ENCODE assay signal across 24 mouse cellular contexts in the genomic region with DNA sequence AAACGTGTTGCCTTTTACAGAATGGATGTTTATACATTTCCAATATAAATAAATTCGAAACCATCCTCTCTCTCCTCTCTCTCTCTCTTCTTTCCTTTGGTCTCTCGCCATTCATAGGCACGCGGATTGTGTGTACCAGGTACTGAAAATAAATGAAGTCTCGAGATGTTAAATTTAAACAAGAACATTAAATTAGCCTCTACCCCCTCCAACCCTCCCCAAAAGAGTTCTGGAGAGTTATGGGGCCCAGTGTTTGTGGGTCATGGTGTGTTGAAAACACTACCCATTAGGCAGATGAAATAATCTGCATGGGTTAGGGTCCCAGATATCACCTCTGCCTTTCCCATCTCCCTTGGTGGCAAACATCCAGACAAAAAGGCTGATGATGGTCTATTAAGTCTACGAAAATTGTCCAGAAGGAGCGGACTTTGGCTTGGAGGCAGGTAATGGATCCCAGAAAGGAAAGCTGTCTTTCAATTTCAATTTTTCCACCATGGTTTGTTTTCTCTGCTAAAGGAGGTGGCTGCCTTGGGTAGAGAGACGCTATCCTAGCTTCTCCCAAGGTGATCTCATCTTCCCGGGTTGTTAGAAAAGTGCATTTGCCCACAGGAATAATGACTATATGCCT. TPM values are rescaled to one million over a fixed set of nuclear protein-coding genes. Genes with fewer than 3 reads are reported as not detected.
A peak's percentile ranks its signal among the peaks of the same experiment; 100 is the strongest.
DNase-seq lines count a peak whose midpoint lies in the region; ATAC-seq lines count a peak whose summit lies in the region.
"Had no signal": no experiment of that assay in that cellular context is flagged by ENCODE, and none has a peak within 500 bp of the region (broad histone marks: within the 10 kb centered on the region; RNA-seq: fewer than 3 reads in every experiment).

No protein-coding gene starts in this region.

- H3K27me3 ChIP-seq in hindbrain, embryonic 11.5 days (ENCODE audit: control insufficient read depth, insufficient read depth, low read length) = peaks cover 88% of the 10 kb centered on the region
- peaks cover 91% of the 10 kb centered on the region for H3K27me3 ChIP-seq in hindbrain, embryonic 12.5 days
- H3K27me3 ChIP-seq in midbrain, embryonic 14.5 days (ENCODE audit: control insufficient read depth, insufficient read depth, low read length) = peaks cover 91% of the 10 kb centered on the region
- H3K27me3 ChIP-seq in midbrain, embryonic 10.5 days (ENCODE audit: low read depth, poor library complexity, severe bottlenecking) = peaks cover 99% of the 10 kb centered on the region
- H3K27me3 ChIP-seq in kidney, embryonic 16.5 days (ENCODE audit: insufficient read depth, low read length) = peaks cover 96% of the 10 kb centered on the region
- H3K27me3 ChIP-seq: Patski had no signal

- ATAC-seq in hindbrain, embryonic 11.5 days (ENCODE audit: low FRiP score) = no peak
- no peak for ATAC-seq in hindbrain, embryonic 12.5 days (ENCODE audit: low FRiP score)
- no peak for ATAC-seq in midbrain, embryonic 14.5 days (ENCODE audit: low FRiP score, low TSS enrichment)
- no peak for ATAC-seq in kidney, embryonic 16.5 days (ENCODE audit: low FRiP score, low TSS enrichment)
- no peak for ATAC-seq in granulocyte monocyte progenitor cell, adult 5-6 weeks (replicated peaks; ENCODE audit: poor library complexity, severe bottlenecking)
- ATAC-seq: activated CD4-positive, CD25-positive, alpha-beta regulatory T cell, adult 4 months; liver, embryonic 12.5 days; Patski had no signal

- 19% methylated on average over 10 of the region's 10 CpGs for WGBS in hindbrain, embryonic 11.5 days
- WGBS in hindbrain, embryonic 12.5 days = 13% methylated on average over 10 of the region's 10 CpGs
- 12% methylated on average over 10 of the region's 10 CpGs for WGBS in midbrain, embryonic 14.5 days
- 15% methylated on average over 10 of the region's 10 CpGs for WGBS in midbrain, embryonic 10.5 days
- 14% methylated on average over 10 of the region's 10 CpGs for WGBS in kidney, embryonic 16.5 days

- H3K4me2 ChIP-seq in hindbrain, embryonic 11.5 days (replicated peaks; ENCODE audit: low read depth, low read length) = no peak overlapping the region
- H3K4me2 ChIP-seq in hindbrain, embryonic 12.5 days (replicated peaks) = no peak overlapping the region
- no peak overlapping the region for H3K4me2 ChIP-seq in midbrain, embryonic 14.5 days (ENCODE audit: low read length)
- no peak overlapping the region for H3K4me2 ChIP-seq in kidney, embryonic 16.5 days (replicated peaks; ENCODE audit: low read depth, low read length)

- 0 out of 2 replicates have a peak overlapping the region, but pooled peaks have one; percentile 2 for H3K4me3 ChIP-seq in hindbrain, embryonic 11.5 days (ENCODE audit: low read depth, low read length)
- H3K4me3 ChIP-seq in hindbrain, embryonic 12.5 days = no peak overlapping the region
- no peak overlapping the region for H3K4me3 ChIP-seq in midbrain, embryonic 14.5 days (replicated peaks; ENCODE audit: low read depth, low read length)
- no peak overlapping the region for H3K4me3 ChIP-seq in midbrain, embryonic 10.5 days
- no peak overlapping the region for H3K4me3 ChIP-seq in kidney, embryonic 16.5 days (ENCODE audit: low read length)
- H3K4me3 ChIP-seq: layer of hippocampus, adult 2 months had no signal

- H3K9ac ChIP-seq in hindbrain, embryonic 11.5 days (ENCODE audit: low read depth, low read length) = no peak overlapping the region
- H3K9ac ChIP-seq in hindbrain, embryonic 12.5 days = no peak overlapping the region
- H3K9ac ChIP-seq in midbrain, embryonic 14.5 days (replicated peaks; ENCODE audit: low read length) = no peak overlapping the region
- H3K9ac ChIP-seq in kidney, embryonic 16.5 days (replicated peaks; ENCODE audit: low read length) = no peak overlapping the region
- H3K9ac ChIP-seq: forebrain, embryonic 12.5 days; heart, embryonic 15.5 days; liver, embryonic 12.5 days; midbrain, embryonic 12.5 days had no signal

- no peaks in the 10 kb centered on the region for H3K36me3 ChIP-seq in hindbrain, embryonic 11.5 days (ENCODE audit: control insufficient read depth, insufficient read depth, low read length)
- no peaks in the 10 kb centered on the region for H3K36me3 ChIP-seq in hindbrain, embryonic 12.5 days
- H3K36me3 ChIP-seq in midbrain, embryonic 14.5 days (ENCODE audit: control insufficient read depth, insufficient read depth, low read length) = no peaks in the 10 kb centered on the region
- H3K36me3 ChIP-seq in midbrain, embryonic 10.5 days = no peaks in the 10 kb centered on the region
- H3K36me3 ChIP-seq in kidney, embryonic 16.5 days (ENCODE audit: insufficient read depth, low read length) = no peaks in the 10 kb centered on the region
- H3K36me3 ChIP-seq: forebrain, embryonic 12.5 days; heart, embryonic 15.5 days; liver, embryonic 12.5 days; midbrain, embryonic 12.5 days had no signal

- no peak overlapping the region for H3K27ac ChIP-seq in hindbrain, embryonic 11.5 days (ENCODE audit: low read depth, low read length)
- H3K27ac ChIP-seq in hindbrain, embryonic 12.5 days = no peak overlapping the region
- no peak overlapping the region for H3K27ac ChIP-seq in midbrain, embryonic 14.5 days (replicated peaks; ENCODE audit: low read depth, low read length)
- no peak overlapping the region for H3K27ac ChIP-seq in midbrain, embryonic 10.5 days (replicated peaks)
- no peak overlapping the region for H3K27ac ChIP-seq in kidney, embryonic 16.5 days (ENCODE audit: low read length)
- H3K27ac ChIP-seq: forebrain, embryonic 12.5 days; gastrocnemius, adult 2 months; heart, embryonic 15.5 days; layer of hippocampus, adult 2 months; liver, embryonic 12.5 days; midbrain, embryonic 12.5 days had no signal

- peaks cover 3% of the 10 kb centered on the region for H3K4me1 ChIP-seq in hindbrain, embryonic 11.5 days (replicated peaks; ENCODE audit: control insufficient read depth, insufficient read depth, low read length)
- H3K4me1 ChIP-seq in hindbrain, embryonic 12.5 days = peaks cover 18% of the 10 kb centered on the region
- 0 out of 2 replicates have a peak, but pooled peaks cover 2% of the 10 kb centered on the region for H3K4me1 ChIP-seq in midbrain, embryonic 14.5 days (ENCODE audit: control insufficient read depth, insufficient read depth, low read length)
- peaks cover 39% of the 10 kb centered on the region for H3K4me1 ChIP-seq in midbrain, embryonic 10.5 days
- H3K4me1 ChIP-seq in kidney, embryonic 16.5 days (ENCODE audit: insufficient read depth, low read length) = peaks cover 19% of the 10 kb centered on the region

- DNase-seq in hindbrain, embryonic 11.5 days (ENCODE audit: low spot score) = peak; percentile 54
- peak; percentile 30 for DNase-seq in midbrain, embryonic 14.5 days
- DNase-seq in midbrain, embryonic 10.5 days (ENCODE audit: low spot score) = no peak
- DNase-seq in neural tube, embryonic 10.5 days (ENCODE audit: extremely low spot score, low spot score) = peak; percentile 34
- DNase-seq in retina, postnatal 1 day = peak; percentile 27
- DNase-seq: cerebellum, adult 11-12 months; gastrocnemius, adult 2 months; kidney, adult 2 months; kidney, postnatal 14 days; layer of hippocampus, postnatal 36 days; lung, adult 2 months; right cerebral cortex, adult 18-20 months; thymus, postnatal 36 days had no signal

- no peaks in the 10 kb centered on the region for H3K9me3 ChIP-seq in hindbrain, embryonic 11.5 days (ENCODE audit: control insufficient read depth, low read length)
- no peaks in the 10 kb centered on the region for H3K9me3 ChIP-seq in hindbrain, embryonic 12.5 days (replicated peaks)
- H3K9me3 ChIP-seq in midbrain, embryonic 14.5 days (ENCODE audit: control insufficient read depth, low read length) = no peaks in the 10 kb centered on the region
- no peaks in the 10 kb centered on the region for H3K9me3 ChIP-seq in midbrain, embryonic 10.5 days (replicated peaks)
- H3K9me3 ChIP-seq in kidney, embryonic 16.5 days (ENCODE audit: low read length) = no peaks in the 10 kb centered on the region
- H3K9me3 ChIP-seq: forebrain, embryonic 12.5 days; heart, embryonic 15.5 days; liver, embryonic 12.5 days; midbrain, embryonic 12.5 days had no signal

RNA-seq across cellular contexts. Expression of gene Foxd3, which starts 4.2 kb away (rescaled TPM):
- polyA plus RNA-seq in hindbrain, embryonic 11.5 days (2014; fragmentation: Nextera tagmentation; extraction: Ambion mirVana) = 2.2 and 2.5 TPM in 2 replicates
- polyA plus RNA-seq in hindbrain, embryonic 12.5 days (2016; fragmentation: Nextera tagmentation; extraction: Ambion mirVana) = 4.4 and 5.1 TPM in 2 replicates
- polyA plus RNA-seq in midbrain, embryonic 14.5 days (2014; fragmentation: Nextera tagmentation; extraction: Ambion mirVana) = 0.14 and 0.15 TPM in 2 replicates
- 0.05 and 0.23 TPM in 2 replicates for polyA plus RNA-seq in midbrain, embryonic 10.5 days (2016; fragmentation: Nextera tagmentation; extraction: Ambion mirVana)
- polyA plus RNA-seq in kidney, embryonic 16.5 days (2015; fragmentation: Nextera tagmentation; extraction: Ambion mirVana) = 0.09 TPM in 1 of 2 replicates, not detected in the other
- not detected in 2 replicates for total RNA-seq in granulocyte monocyte progenitor cell, adult 5-6 weeks (2014; fragmentation: Nextera tagmentation)
- not detected in 2 replicates for total RNA-seq in granulocyte monocyte progenitor cell, adult 5-6 weeks (2017)
- total RNA-seq: layer of hippocampus, adult 2 months; layer of hippocampus, postnatal 36 days; left cerebral cortex, postnatal 25 days had no signal
- polyA plus RNA-seq: activated CD4-positive, CD25-positive, alpha-beta regulatory T cell, adult 4 months; heart, embryonic 15.5 days; Patski had no signal
